Mouse (Mus musculus) kidney, embryonic 16.5 days (tissue): ENCODE data around the gene Vmn2r100. TPM values are rescaled to one million over a fixed set of nuclear protein-coding genes. Genes with fewer than 3 reads are reported as not detected.

Experiments
- ATAC-seq: fragments of 200-750 bp; cut with Nextera tagmentation; 2 replicates; pipeline ENCODE4 v1.8.0; 2017; ENCODE audit warnings: moderate TSS enrichment; ENCODE audit not compliant: low FRiP score, low TSS enrichment
- H3K27ac ChIP-seq: fragments of 300-500 bp; sonication (generic); 2 replicates; pipeline ENCODE4 v1.5.1; 2014; ENCODE audit warnings: low read length
- H3K27me3 ChIP-seq: fragments of 300-500 bp; sonication (generic); 2 replicates; pipeline ENCODE4 v1.6.1; 2014; ENCODE audit warnings: low read length, control low read depth, mixed read lengths; ENCODE audit not compliant: insufficient read depth
- H3K36me3 ChIP-seq: fragments of 300-500 bp; sonication (generic); 2 replicates; pipeline ENCODE4 v1.6.1; 2014; ENCODE audit warnings: low read length, control low read depth, mixed read lengths; ENCODE audit not compliant: insufficient read depth
- H3K4me1 ChIP-seq: fragments of 300-500 bp; sonication (generic); 2 replicates; pipeline ENCODE4 v1.6.1; 2014; ENCODE audit warnings: low read length, control low read depth, mixed read lengths; ENCODE audit not compliant: insufficient read depth
- H3K4me2 ChIP-seq: fragments of 300-500 bp; sonication (generic); replicated peaks from 2 replicates; pipeline ENCODE4 v1.6.1; 2014; ENCODE audit warnings: low read depth, low read length
- H3K4me3 ChIP-seq: fragments of 300-500 bp; sonication (generic); 2 replicates; pipeline ENCODE4 v1.5.1; 2014; ENCODE audit warnings: mild to moderate bottlenecking, low read length
- H3K9ac ChIP-seq: fragments of 300-500 bp; sonication (generic); replicated peaks from 2 replicates; pipeline ENCODE4 v1.6.1; 2014; ENCODE audit warnings: low read length
- H3K9me3 ChIP-seq: fragments of 300-500 bp; sonication (generic); 2 replicates; pipeline ENCODE4 v1.6.1; 2016; ENCODE audit warnings: low read length, control low read depth
- polyA plus RNA-seq: library from polyadenylated mRNA; unstranded; fragments of >200 nt; fragmentation: Nextera tagmentation; extraction: Ambion mirVana; gene quantifications from 2 replicates; pipeline ENCODE4 v1.2.1, GENCODE M21; 2015

Gene Vmn2r100
- not detected in 2 replicates for polyA plus RNA-seq

DNA sequence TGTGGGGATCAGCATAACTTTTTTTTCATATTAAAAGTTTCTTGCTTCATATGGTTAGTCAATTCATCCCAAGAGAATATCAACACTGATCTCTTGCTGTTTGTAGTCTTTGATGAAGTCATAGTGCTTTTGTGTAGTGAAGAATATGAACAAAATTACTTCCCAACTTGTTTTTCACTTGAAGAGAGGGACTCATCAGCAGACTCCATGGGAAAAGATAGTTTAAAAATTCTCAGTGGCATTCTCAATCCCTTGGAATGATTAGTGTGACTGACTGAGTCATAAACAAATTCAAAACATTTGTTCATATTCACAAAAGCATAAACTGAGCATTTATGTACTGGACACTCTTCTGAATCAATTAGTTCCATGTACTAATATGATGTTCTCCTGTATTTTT lies at the start of gene Vmn2r100:
Gene Vmn2r100, plus strand, starts transcription at position 301 of the 400 bp plus-strand sequence.
- no peak within 1 kb of the TSS for H3K4me2 ChIP-seq
- no peak within 1 kb of the TSS for H3K9ac ChIP-seq
- no peak within 1 kb of the TSS for H3K4me3 ChIP-seq
- H3K36me3 ChIP-seq: no peaks in the 10 kb centered on the region
- H3K27ac ChIP-seq: no peak within 1 kb of the TSS
- no peaks in the 10 kb centered on the region for H3K9me3 ChIP-seq
- no peak for ATAC-seq
- H3K4me1 ChIP-seq: no peaks in the 10 kb centered on the region
- no peaks in the 10 kb centered on the region for H3K27me3 ChIP-seq

- no peak overlapping the region for H3K4me3 ChIP-seq
- no peak overlapping the region for H3K9ac ChIP-seq
- ATAC-seq: no peak
- H3K4me2 ChIP-seq: no peak overlapping the region
- H3K36me3 ChIP-seq: no peaks in the 10 kb centered on the region
- H3K27ac ChIP-seq: no peak overlapping the region
- H3K9me3 ChIP-seq: peaks cover 9% of the 10 kb centered on the region
- H3K27me3 ChIP-seq: no peaks in the 10 kb centered on the region
- no peaks in the 10 kb centered on the region for H3K4me1 ChIP-seq
These were observed 21.7 kb upstream of the Vmn2r100 start for GRCm38 (mm10) chr17:19482866-19483265.

- H3K9ac ChIP-seq: no peak within 1 kb of the TSS
- no peak within 1 kb of the TSS for H3K4me2 ChIP-seq
- no peaks in the 10 kb centered on the region for H3K36me3 ChIP-seq
- H3K27ac ChIP-seq: no peak within 1 kb of the TSS
- no peak for ATAC-seq
- peaks cover 9% of the 10 kb centered on the region; the same call in 1 of the 2 replicates for H3K9me3 ChIP-seq
- H3K27me3 ChIP-seq: no peaks in the 10 kb centered on the region
- no peak within 1 kb of the TSS for H3K4me3 ChIP-seq
- H3K4me1 ChIP-seq: no peaks in the 10 kb centered on the region
These were observed 72.4 kb downstream of the Vmn2r100 start, which contains the start of gene Vmn2r101 for GRCm38 (mm10) chr17:19576927-19577326. Gene Vmn2r101 (plus strand): TSS chr17:19577227.

Other genes with a start within 250 kb of the Vmn2r100 start
- gene Vmn2r99, start 142.8 kb upstream of the Vmn2r100 start, polyA plus RNA-seq: not detected in 2 replicates
- not detected in 2 replicates for gene Vmn2r101, start 72.5 kb downstream of the Vmn2r100 start, polyA plus RNA-seq
- not detected in 2 replicates for gene Vmn2r102, start 155.6 kb downstream of the Vmn2r100 start, polyA plus RNA-seq